Mouse (Mus musculus) neural tube, embryonic 12.5 days (tissue): Measurements from ENCODE around the gene Kctd20. TPM values are rescaled to one million over a fixed set of nuclear protein-coding genes. Genes with fewer than 3 reads are reported as not detected.

Source experiments
- ATAC-seq: fragments of 200-750 bp; cut with Nextera tagmentation; 2 replicates; pipeline ENCODE4 v1.8.0; 2017; ENCODE audit warnings: low read depth, mild to moderate bottlenecking, moderate TSS enrichment, moderate library complexity; ENCODE audit not compliant: low FRiP score
- H3K27ac ChIP-seq: fragments of 300-500 bp; sonication (generic); 2 replicates; pipeline ENCODE4 v1.5.1; 2016
- H3K27me3 ChIP-seq: fragments of 300-500 bp; sonication (generic); replicated peaks from 2 replicates; pipeline ENCODE4 v1.6.1; 2016; ENCODE audit warnings: mild to moderate bottlenecking
- H3K36me3 ChIP-seq: fragments of 300-500 bp; sonication (generic); 2 replicates; pipeline ENCODE4 v1.6.1; 2016; ENCODE audit warnings: mild to moderate bottlenecking
- H3K4me1 ChIP-seq: fragments of 300-500 bp; sonication (generic); 2 replicates; pipeline ENCODE4 v1.6.1; 2016
- H3K4me2 ChIP-seq: fragments of 300-500 bp; sonication (generic); replicated peaks from 2 replicates; pipeline ENCODE4 v1.6.1; 2016; ENCODE audit warnings: mild to moderate bottlenecking
- H3K4me3 ChIP-seq: fragments of 300-500 bp; sonication (generic); 2 replicates; pipeline ENCODE4 v1.5.1; 2016
- H3K9ac ChIP-seq: fragments of 300-500 bp; sonication (generic); 2 replicates; pipeline ENCODE4 v1.6.1; 2016; ENCODE audit warnings: mild to moderate bottlenecking
- H3K9me3 ChIP-seq: fragments of 300-500 bp; sonication (generic); 2 replicates; pipeline ENCODE4 v1.6.1; 2016; ENCODE audit warnings: mild to moderate bottlenecking
- WGBS: fragments of 180-500 bp; shearing (Covaris S2); methylation state at CpG from one replicate; pipeline ENCODE4 v1.1.7; 2016; 5-methylcytosine and 5-hydroxymethylcytosine counted together
- polyA plus RNA-seq: library from polyadenylated mRNA; unstranded; fragments of >200 nt; fragmentation: Nextera tagmentation; extraction: Ambion mirVana; gene quantifications from 2 replicates; pipeline ENCODE4 v1.2.1, GENCODE M21; 2016

Kctd20 gene
- 115 and 117 TPM in 2 replicates for polyA plus RNA-seq

DNA sequence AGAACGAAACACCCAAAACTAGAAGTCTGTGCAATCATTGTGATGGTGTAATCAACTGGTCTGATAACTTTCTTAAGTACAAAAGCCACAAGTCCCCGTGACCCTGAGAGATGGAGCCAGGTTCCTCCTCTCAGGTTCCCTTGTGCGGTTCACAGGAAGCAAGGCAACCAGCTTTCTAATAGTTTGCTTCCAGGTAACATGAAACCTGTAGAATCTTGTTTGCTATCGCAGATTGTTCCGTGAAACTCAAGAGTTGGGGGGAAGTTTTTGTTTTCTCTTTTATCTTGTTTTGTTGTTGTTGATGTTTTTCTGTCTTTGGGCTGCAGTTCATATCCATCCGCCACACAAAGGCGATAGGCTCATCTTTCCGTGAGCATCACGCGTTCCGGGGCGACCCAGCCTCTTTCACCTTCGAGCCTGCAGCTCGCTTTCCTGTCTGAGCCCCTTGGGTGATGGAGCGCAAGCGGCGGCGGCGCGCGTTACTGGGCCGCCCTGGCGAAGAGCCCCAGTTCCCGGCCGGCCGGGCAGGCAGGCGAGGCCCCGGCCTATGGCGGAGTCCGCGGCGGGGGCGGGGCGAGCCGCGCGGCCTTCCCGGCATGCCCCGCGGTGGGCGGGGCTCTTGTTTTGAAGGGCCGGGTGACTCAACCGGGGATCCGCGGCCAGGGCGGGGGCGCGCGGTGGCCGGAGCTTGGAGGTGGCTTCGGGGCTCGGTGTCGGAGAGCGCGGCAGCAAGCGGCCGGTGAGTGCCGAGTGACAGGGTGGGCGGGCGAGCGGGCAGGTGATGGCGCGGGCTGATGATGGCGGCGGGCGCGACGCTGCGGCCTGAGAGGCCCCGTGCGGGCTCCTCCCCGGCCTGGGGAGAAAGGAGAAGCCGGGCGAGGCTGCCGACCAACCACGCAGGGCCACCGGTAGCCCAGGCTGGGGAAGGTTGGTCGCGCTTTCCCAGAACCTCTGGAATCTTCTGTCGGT lies at the start of gene Kctd20:
Gene Kctd20 (plus strand): TSS at position 120 of the 969 bp plus-strand sequence.
- Histone ChIP-seq H3K9ac (peak within 1 kb of the TSS; percentile 79), H3K4me1 (peaks cover 17% of the 10 kb centered on the region), H3K4me2 (peak within 1 kb of the TSS; percentile 75), H3K9me3 (no peaks in the 10 kb centered on the region; the same call in 1 of the 2 replicates), H3K36me3 (peaks cover 5% of the 10 kb centered on the region; the same call in 1 of the 2 replicates), H3K27ac (peak within 1 kb of the TSS; percentile 65), H3K27me3 (no peaks in the 10 kb centered on the region), H3K4me3 (peak within 1 kb of the TSS; percentile 75)
- ATAC-seq = peak; percentile 93
- WGBS = 2% methylated on average over 65 of the region's 80 CpGs

DNA sequence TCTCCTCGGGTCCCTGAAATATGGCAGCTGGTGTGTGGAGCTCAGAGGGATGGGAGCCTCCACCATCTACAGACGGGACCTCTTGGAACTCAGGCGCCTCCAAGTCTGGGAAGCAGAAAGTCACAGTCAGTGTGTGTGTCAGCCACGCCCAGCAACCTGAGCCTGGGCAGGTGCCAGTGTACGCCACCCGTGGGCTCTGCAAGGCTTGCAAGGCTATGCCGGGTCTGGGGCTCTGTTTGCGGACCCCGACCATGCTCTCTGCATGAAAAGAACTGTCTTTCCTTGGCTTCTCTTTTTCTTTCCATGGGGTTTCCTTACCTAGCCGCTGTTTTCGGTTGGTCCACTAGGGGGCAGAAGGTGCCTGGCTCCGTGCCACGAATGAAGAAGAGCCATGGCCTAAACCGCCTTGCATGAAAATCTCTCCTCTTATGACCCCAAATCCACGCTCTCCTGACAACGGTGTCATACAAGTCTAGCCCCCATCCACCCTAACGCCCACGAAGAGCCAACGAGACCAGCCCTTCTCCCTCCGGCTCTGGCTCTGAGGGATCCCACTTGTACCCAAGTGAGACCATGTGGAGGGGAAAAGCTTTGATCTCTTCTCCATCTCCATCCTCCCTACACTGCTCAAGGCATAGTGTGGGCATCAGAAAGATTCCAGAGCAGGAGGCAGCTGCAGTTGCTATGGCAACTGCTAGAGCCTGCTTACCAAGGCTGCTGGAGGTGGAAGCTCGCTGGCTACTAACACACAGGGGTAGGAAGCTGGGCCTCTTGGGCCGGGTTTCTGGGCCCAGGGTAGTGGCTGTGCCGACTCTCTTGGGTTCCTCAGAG lies 47.0 kb upstream of the Kctd20 start:
- Histone ChIP-seq H3K36me3 (no peaks in the 10 kb centered on the region), H3K9me3 (no peaks in the 10 kb centered on the region), H3K4me1 (peaks cover 11% of the 10 kb centered on the region; the same call in 1 of the 2 replicates), H3K9ac (no peak overlapping the region), H3K4me3 (no peak overlapping the region), H3K27ac (no peak overlapping the region), H3K27me3 (peaks cover 7% of the 10 kb centered on the region; the same call in 1 of the 2 replicates), H3K4me2 (no peak overlapping the region)
- ATAC-seq = 0 out of 2 replicates have a peak, but pooled peaks have one; percentile 53
- 33% methylated on average over 23 of the region's 23 CpGs for WGBS

DNA sequence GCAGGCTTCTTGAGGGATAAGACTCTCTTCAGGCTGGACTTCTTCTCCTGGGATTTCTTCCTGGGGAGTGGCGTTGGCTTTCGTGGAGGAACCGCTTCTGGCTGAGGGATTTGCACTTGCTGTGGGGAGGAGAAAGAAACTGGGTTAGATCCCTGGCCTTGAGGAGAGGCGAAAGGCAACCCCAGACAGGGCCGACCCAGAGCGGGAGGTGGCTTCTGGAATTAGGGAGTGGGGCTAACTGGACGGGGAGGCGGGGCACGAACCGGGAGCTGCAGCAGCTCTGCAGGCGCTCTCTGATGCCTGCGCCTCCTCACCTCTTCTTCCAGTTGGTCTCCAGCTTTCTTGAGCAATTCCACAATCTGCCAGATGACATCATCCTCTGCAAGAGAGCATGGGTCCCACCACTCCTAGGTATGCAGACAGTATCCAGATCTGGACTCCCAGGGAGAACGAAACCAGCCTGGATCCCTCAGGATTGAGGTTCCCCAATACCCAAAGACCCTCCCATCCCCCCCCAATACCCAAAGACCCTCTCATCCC lies 46.3 kb upstream of the Kctd20 start:
- Histone ChIP-seq H3K27ac (no peak overlapping the region), H3K27me3 (peaks cover 13% of the 10 kb centered on the region), H3K4me1 (peaks cover 11% of the 10 kb centered on the region; the same call in 1 of the 2 replicates), H3K9ac (no peak overlapping the region), H3K4me3 (no peak overlapping the region), H3K4me2 (no peak overlapping the region), H3K9me3 (no peaks in the 10 kb centered on the region), H3K36me3 (no peaks in the 10 kb centered on the region)
- WGBS = 69% methylated on average over 13 of the region's 13 CpGs
- ATAC-seq = no peak

DNA sequence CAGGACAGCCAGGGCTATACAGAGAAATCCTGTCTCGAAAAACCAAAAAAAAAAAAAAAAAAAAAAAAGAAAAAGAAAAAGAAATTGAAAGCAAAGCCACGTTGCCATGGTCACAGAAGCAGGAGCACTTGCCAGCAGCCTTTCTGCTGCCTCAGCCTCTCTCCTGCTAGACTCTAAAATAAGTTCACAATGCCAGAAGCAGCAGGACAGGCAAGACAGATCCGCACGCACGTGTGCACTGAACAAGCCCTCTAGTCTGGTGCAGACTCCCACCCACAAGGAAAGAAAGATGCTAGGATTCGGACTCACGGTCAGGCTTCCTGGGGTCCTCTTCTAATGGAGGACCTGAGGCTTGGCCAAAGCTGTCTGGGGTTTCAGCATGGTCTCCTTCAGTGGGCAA lies 43.8 kb upstream of the Kctd20 start:
- H3K9me3 ChIP-seq = no peaks in the 10 kb centered on the region
- peaks cover 11% of the 10 kb centered on the region; the same call in 1 of the 2 replicates for H3K4me1 ChIP-seq
- no peak overlapping the region for H3K27ac ChIP-seq
- WGBS = 76% methylated on average over 7 of the region's 7 CpGs
- no peaks in the 10 kb centered on the region for H3K36me3 ChIP-seq
- H3K27me3 ChIP-seq = peaks cover 13% of the 10 kb centered on the region
- no peak overlapping the region for H3K4me3 ChIP-seq
- H3K9ac ChIP-seq = no peak overlapping the region
- ATAC-seq = no peak
- no peak overlapping the region for H3K4me2 ChIP-seq

DNA sequence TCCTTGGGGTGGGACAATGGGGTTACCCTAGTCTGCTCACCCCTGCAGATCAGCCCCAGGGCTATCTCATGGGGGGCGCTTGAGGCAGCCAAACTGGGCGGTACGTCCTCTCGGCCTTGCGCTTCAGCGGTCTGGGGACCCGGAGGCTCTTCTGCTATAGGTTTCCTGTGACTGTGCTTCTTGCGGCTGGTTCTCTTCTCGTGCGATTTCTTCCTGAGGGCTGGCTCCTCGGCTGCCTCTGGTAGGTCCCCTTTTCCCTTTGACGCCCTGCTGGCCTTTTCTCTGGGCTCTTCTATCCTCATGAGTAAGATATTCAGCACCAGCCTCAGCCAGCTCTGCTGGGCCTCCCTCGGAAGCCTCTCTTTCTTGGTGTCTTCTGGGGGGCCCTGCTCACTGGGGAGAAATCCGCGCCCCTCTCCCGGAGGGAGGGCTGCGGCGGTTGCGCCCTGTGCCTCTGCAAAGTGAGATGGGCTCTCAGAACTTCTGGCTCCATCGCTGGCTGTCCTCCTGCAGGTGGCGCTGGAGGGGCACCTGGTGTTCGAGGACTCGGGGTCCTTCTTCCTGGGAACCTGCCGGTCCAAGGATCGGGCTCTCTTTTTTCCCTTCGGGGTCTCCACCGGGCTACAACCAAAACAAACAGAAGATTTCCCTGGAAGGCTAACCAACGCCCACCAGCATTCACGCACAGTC lies 42.4 kb upstream of the Kctd20 start:
- no peak for ATAC-seq
- no peak overlapping the region for H3K27ac ChIP-seq
- H3K4me1 ChIP-seq = peaks cover 11% of the 10 kb centered on the region; the same call in 1 of the 2 replicates
- H3K27me3 ChIP-seq = peaks cover 13% of the 10 kb centered on the region
- no peaks in the 10 kb centered on the region for H3K9me3 ChIP-seq
- H3K4me3 ChIP-seq = no peak overlapping the region; the same call in 1 of the 2 replicates
- H3K4me2 ChIP-seq = peak overlapping the region; percentile 54
- no peaks in the 10 kb centered on the region for H3K36me3 ChIP-seq
- WGBS = 8% methylated on average over 29 of the region's 29 CpGs
- H3K9ac ChIP-seq = no peak overlapping the region

DNA sequence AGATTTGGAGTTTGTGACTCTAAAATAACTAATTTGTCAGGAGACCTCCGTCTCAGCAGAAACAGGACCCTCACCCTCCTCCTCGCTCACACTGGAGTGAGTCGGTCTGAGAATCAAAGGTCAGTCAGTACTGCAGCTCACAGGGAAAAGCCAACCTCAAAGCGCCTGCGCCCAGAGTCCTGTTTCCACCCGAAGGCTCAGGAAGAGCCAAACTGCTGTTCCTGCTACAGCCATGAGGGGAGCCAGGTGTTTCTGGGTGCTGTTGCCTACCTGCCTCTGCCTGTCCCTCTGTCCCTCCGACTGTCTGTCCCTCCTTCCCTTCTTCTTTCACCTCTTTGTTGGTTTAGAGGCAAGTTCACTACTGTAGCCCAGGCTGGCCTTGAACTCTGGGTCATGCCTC lies 41.6 kb upstream of the Kctd20 start:
- WGBS = 26% methylated on average over 7 of the region's 7 CpGs
- H3K4me1 ChIP-seq = peaks cover 8% of the 10 kb centered on the region; the same call in 1 of the 2 replicates
- H3K27ac ChIP-seq = no peak overlapping the region
- H3K27me3 ChIP-seq = peaks cover 13% of the 10 kb centered on the region
- 0 out of 2 replicates have a peak overlapping the region, but pooled peaks have one; percentile 54 for H3K4me2 ChIP-seq
- no peak overlapping the region for H3K9ac ChIP-seq
- H3K4me3 ChIP-seq = no peak overlapping the region
- H3K9me3 ChIP-seq = no peaks in the 10 kb centered on the region
- no peaks in the 10 kb centered on the region for H3K36me3 ChIP-seq
- ATAC-seq = no peak

DNA sequence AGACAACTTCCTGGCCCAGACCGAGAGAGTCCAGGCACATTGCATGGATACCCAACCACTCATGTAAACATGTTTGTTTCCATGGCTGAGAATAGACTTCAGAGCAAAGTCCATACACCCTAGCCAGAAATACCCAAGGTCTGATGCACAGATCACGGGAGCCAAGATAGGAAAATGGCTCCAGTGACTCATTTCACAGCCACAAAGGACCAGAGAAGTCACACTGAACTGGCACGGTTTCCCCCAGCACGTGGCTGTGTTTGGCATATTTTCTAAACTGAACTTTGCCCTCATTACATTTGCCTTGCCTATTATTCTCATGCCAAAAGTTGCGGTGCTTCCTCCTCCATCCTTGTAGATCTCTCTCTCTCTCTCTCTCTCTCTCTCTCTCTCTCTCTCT lies 38.5 kb upstream of the Kctd20 start:
- H3K4me2 ChIP-seq = no peak overlapping the region
- no peak for ATAC-seq
- H3K27ac ChIP-seq = no peak overlapping the region
- no peak overlapping the region for H3K4me3 ChIP-seq
- peaks cover 13% of the 10 kb centered on the region for H3K27me3 ChIP-seq
- no peak overlapping the region for H3K9ac ChIP-seq
- no peaks in the 10 kb centered on the region for H3K36me3 ChIP-seq
- no peaks in the 10 kb centered on the region for H3K9me3 ChIP-seq
- H3K4me1 ChIP-seq = peaks cover 7% of the 10 kb centered on the region; the same call in 1 of the 2 replicates
- 75% methylated on average over 5 of the region's 5 CpGs for WGBS

DNA sequence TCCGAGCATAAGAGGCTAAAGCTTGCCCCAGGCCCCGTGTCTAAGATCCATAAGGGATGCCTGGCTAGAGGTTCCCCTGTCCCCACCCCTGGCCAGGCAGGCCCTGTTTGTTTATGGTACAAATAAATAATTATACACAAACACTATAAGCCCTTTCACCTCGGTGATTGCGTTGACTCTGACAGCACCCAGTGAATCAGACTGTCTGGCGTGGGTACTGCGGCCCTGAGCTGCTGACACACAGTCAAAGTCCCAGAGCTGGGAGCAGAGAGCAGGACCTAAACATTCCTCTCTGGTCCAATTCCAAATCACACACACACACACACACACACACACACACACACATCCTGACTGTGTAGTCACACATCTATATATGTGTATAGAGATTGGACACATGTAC lies 37.8 kb upstream of the Kctd20 start:
- Histone ChIP-seq H3K4me2 (no peak overlapping the region), H3K4me3 (no peak overlapping the region), H3K4me1 (peaks cover 7% of the 10 kb centered on the region; the same call in 1 of the 2 replicates), H3K27ac (no peak overlapping the region), H3K36me3 (no peaks in the 10 kb centered on the region), H3K9me3 (no peaks in the 10 kb centered on the region), H3K27me3 (peaks cover 13% of the 10 kb centered on the region), H3K9ac (no peak overlapping the region)
- no peak for ATAC-seq
- 86% methylated on average over 6 of the region's 6 CpGs for WGBS

DNA sequence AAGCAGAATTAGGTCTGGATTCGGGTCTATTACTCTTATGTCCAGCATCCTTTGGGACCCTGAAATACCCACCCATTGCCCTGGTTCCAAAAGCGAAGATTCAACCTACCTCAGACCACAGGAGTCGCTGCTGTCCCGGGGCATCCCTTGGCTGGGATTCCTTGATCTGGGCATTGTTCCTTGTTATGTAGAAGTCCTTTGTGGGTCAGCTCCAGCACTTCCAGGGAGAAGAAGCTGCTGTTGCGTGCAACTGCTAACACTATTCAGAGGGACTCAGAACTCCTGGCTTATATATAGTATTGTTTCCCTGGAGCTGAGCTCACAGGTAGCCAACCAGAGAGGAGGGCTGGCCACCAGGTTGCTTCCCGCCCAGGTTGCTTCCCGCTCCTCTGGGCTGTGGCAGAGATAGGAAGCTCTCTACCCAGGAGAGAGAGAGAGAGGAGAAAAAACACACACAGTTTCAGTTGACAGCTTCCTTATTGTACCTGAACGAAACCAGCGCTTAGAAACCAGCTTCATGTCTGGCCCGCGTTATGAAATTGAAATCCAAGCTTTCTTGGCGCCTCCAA lies 36.6 kb upstream of the Kctd20 start, which contains the start of gene 4930539E08Rik:
Gene 4930539E08Rik (minus strand): TSS at position 265 of the 569 bp plus-strand sequence.
- Histone ChIP-seq H3K9ac (no peak within 1 kb of the TSS), H3K4me3 (no peak within 1 kb of the TSS), H3K36me3 (no peaks in the 10 kb centered on the region), H3K27ac (no peak within 1 kb of the TSS), H3K4me1 (no peaks in the 10 kb centered on the region), H3K4me2 (no peak within 1 kb of the TSS), H3K27me3 (peaks cover 3% of the 10 kb centered on the region; the same call in 1 of the 2 replicates), H3K9me3 (no peaks in the 10 kb centered on the region)
- WGBS = 69% methylated on average over 12 of the region's 12 CpGs
- ATAC-seq = no peak

DNA sequence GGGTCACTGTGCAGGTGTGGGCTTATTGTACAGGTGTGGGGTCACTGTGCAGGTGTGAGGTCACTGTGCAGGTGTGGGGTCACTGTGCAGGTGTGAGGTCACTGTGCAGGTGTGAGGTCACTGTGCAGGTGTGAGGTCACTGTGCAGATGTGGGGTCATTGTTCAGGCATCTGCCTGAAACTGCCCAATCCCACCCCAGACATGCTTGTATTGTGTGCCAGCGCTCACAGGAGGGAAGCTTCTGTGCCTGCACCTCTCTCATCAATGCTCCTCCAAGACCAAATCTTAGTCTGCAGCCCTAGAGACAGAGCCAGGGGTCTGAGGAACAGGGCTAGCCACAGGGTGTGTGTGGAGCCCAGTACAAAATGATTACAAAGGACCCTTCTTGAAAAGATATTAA lies 35.2 kb upstream of the Kctd20 start:
- Histone ChIP-seq H3K4me3 (no peak overlapping the region), H3K4me1 (no peaks in the 10 kb centered on the region), H3K9me3 (no peaks in the 10 kb centered on the region), H3K4me2 (no peak overlapping the region), H3K27me3 (no peaks in the 10 kb centered on the region), H3K36me3 (no peaks in the 10 kb centered on the region), H3K27ac (no peak overlapping the region), H3K9ac (no peak overlapping the region)
- ATAC-seq = no peak
- 92% methylated on average over 1 of the region's 1 CpGs for WGBS

DNA sequence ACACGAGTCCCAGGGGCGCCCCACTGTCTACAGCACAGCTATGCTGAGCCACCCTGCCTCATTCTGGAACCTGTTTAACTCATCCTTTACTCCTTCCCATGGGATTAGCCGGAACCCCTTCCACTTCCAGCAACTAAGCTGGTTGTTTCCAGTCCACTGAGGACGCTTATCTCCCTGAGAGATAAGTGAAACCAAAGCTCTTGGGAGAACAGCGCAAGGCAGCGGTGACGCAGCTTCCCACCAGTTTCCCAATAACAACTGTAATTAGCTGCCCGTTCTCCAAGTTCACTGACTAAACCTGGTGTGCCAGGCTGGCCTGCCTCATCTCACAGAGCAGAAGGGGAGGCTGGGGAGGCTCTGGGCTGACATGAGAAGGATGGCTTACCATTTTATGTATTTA lies 30.7 kb upstream of the Kctd20 start:
- Histone ChIP-seq H3K27me3 (no peaks in the 10 kb centered on the region), H3K36me3 (no peaks in the 10 kb centered on the region), H3K9ac (no peak overlapping the region), H3K27ac (no peak overlapping the region), H3K9me3 (no peaks in the 10 kb centered on the region), H3K4me1 (no peaks in the 10 kb centered on the region), H3K4me2 (no peak overlapping the region), H3K4me3 (no peak overlapping the region)
- no peak for ATAC-seq
- 83% methylated on average over 8 of the region's 8 CpGs for WGBS
